Mouse (Mus musculus): ENCODE data around the gene Zfp526.
"Not testable (repeated sequence)": the region's sequence is repeated elsewhere in the genome, so short reads cannot be mapped to it uniquely, and the experiment has no call there.

The Zfp526 gene

GRCm38 (mm10) chr7:25238829-25239623 is 17.8 kb downstream of the Zfp526 start:
- peak; percentile 72 to 76 for DNase-seq (ENCODE audit: low read depth in 1 of 2, low spot score in 2 of 2)

GRCm38 (mm10) chr7:25240631-25241030 is 19.4 kb downstream of the Zfp526 start:
- no peak for DNase-seq (ENCODE audit: low read depth in 1 of 2, low spot score in 2 of 2)

GRCm38 (mm10) chr7:25241062-25241461 is 19.8 kb downstream of the Zfp526 start:
- DNase-seq (ENCODE audit: low read depth in 1 of 2, low spot score in 2 of 2) = no peak

GRCm38 (mm10) chr7:25243361-25243760 is 22.1 kb downstream of the Zfp526 start:
- no peak for DNase-seq (ENCODE audit: low read depth in 1 of 2, low spot score in 2 of 2)

- DNase-seq (ENCODE audit: low read depth in 1 of 2, low spot score in 2 of 2) = no peak
Observed at GRCm38 (mm10) chr7:25244562-25245369, 23.5 kb downstream of the Zfp526 start.

GRCm38 (mm10) chr7:25246079-25246758 is 25.0 kb downstream of the Zfp526 start:
- no peak for DNase-seq (ENCODE audit: low read depth in 1 of 2, low spot score in 2 of 2)

GRCm38 (mm10) chr7:25246759-25247137 is 25.5 kb downstream of the Zfp526 start:
- no peak for DNase-seq (ENCODE audit: low read depth in 1 of 2, low spot score in 2 of 2)

GRCm38 (mm10) chr7:25247498-25247897 is 26.3 kb downstream of the Zfp526 start:
- no peak for DNase-seq (ENCODE audit: low read depth in 1 of 2, low spot score in 2 of 2)

- no peak for DNase-seq (ENCODE audit: low read depth in 1 of 2, low spot score in 2 of 2)
Observed at GRCm38 (mm10) chr7:25248018-25248647, 26.9 kb downstream of the Zfp526 start.

- DNase-seq (ENCODE audit: low read depth in 1 of 2, low spot score in 2 of 2) = no peak
Observed at GRCm38 (mm10) chr7:25248846-25249313, 27.7 kb downstream of the Zfp526 start.

- peak in 1 of 2 experiments; percentile 46 for DNase-seq (ENCODE audit: low read depth in 1 of 2, low spot score in 2 of 2)
Observed at GRCm38 (mm10) chr7:25249314-25250140, 28.3 kb downstream of the Zfp526 start.

- DNase-seq (ENCODE audit: low read depth in 1 of 2, low spot score in 2 of 2) = peak; percentile 69 to 90
Observed at GRCm38 (mm10) chr7:25250141-25250972, 29.1 kb downstream of the Zfp526 start, which contains the start of gene Erf. Gene Erf (minus strand): TSS chr7:25250761.

- no peak for DNase-seq (ENCODE audit: low read depth in 1 of 2, low spot score in 2 of 2)
Observed at GRCm38 (mm10) chr7:25251071-25251791, 30.0 kb downstream of the Zfp526 start.

GRCm38 (mm10) chr7:25251822-25252221 is 30.6 kb downstream of the Zfp526 start:
- DNase-seq (ENCODE audit: low read depth in 1 of 2, low spot score in 2 of 2) = no peak

- DNase-seq (ENCODE audit: low read depth in 1 of 2, low spot score in 2 of 2) = no peak
Observed at GRCm38 (mm10) chr7:25261896-25262295, 40.7 kb downstream of the Zfp526 start.

GRCm38 (mm10) chr7:25263968-25264870 is 43.0 kb downstream of the Zfp526 start:
- DNase-seq (ENCODE audit: low read depth in 1 of 2, low spot score in 2 of 2) = no peak

- DNase-seq (ENCODE audit: low read depth in 1 of 2, low spot score in 2 of 2) = not testable (repeated sequence)
Observed at GRCm38 (mm10) chr7:25265743-25266142, 44.5 kb downstream of the Zfp526 start.
